ENCODE assay signal across 23 mouse cellular contexts in genomic region chr6:97956636-97957035, GRCm38 (mm10).
DNase-seq lines count a peak whose midpoint lies in the region; ATAC-seq and TF ChIP-seq lines count a peak whose summit lies in the region.
"Had no signal": no experiment of that assay in that cellular context is flagged by ENCODE, and none has a peak within 500 bp of the region (broad histone marks: within the 10 kb centered on the region; RNA-seq: fewer than 3 reads in every experiment).

No protein-coding gene starts in this region.

- no peaks in the 10 kb centered on the region for H3K36me3 ChIP-seq in kidney, adult 2 months (ENCODE audit: control insufficient read depth, insufficient read depth, low read length)
- H3K36me3 ChIP-seq in E14TG2a.4 (ENCODE audit: insufficient read depth, low read length): peaks cover 9% of the 10 kb centered on the region
- no peaks in the 10 kb centered on the region for H3K36me3 ChIP-seq in stomach, embryonic 15.5 days
- no peaks in the 10 kb centered on the region for H3K36me3 ChIP-seq in forebrain, embryonic 14.5 days (ENCODE audit: control insufficient read depth, insufficient read depth, low read length)
- H3K36me3 ChIP-seq in limb, embryonic 10.5 days: no peaks in the 10 kb centered on the region
- H3K36me3 ChIP-seq: embryonic facial prominence, embryonic 10.5 days; heart, embryonic 13.5 days; limb, embryonic 15.5 days; midbrain, embryonic 10.5 days had no signal

- H3K27me3 ChIP-seq in kidney, adult 2 months (replicated peaks; ENCODE audit: control insufficient read depth, insufficient read depth, low read length): no peaks in the 10 kb centered on the region
- no peaks in the 10 kb centered on the region for H3K27me3 ChIP-seq in E14TG2a.4 (ENCODE audit: insufficient read depth, low read length)
- H3K27me3 ChIP-seq in stomach, embryonic 15.5 days (replicated peaks): no peaks in the 10 kb centered on the region
- H3K27me3 ChIP-seq in forebrain, embryonic 14.5 days (replicated peaks; ENCODE audit: control insufficient read depth, insufficient read depth, low read length): 0 out of 2 replicates have a peak, but pooled peaks cover 3% of the 10 kb centered on the region
- H3K27me3 ChIP-seq in limb, embryonic 10.5 days (ENCODE audit: low read depth, poor library complexity, severe bottlenecking): no peaks in the 10 kb centered on the region
- H3K27me3 ChIP-seq: heart, embryonic 13.5 days; limb, embryonic 15.5 days had no signal

- no peak for TF ChIP-seq POLR2A in kidney, adult 2 months (IDR thresholded peaks at IDR 0.05; ENCODE audit: low read depth, low read length)

- ATAC-seq in stomach, embryonic 15.5 days (ENCODE audit: insufficient read depth, low FRiP score, low read depth): 0 out of 2 replicates have a peak, but pooled peaks have one; percentile 22
- no peak for ATAC-seq in forebrain, embryonic 14.5 days
- ATAC-seq: CD4-positive, CD25-positive, alpha-beta regulatory T cell, adult 4 months; forebrain, postnatal 0 days; liver, postnatal 0 days had no signal

- H3K27ac ChIP-seq in kidney, adult 2 months (ENCODE audit: insufficient read depth, low read depth, low read length): peak overlapping the region; percentile 59; the same call in 1 of the 2 replicates
- no peak overlapping the region for H3K27ac ChIP-seq in stomach, embryonic 15.5 days
- H3K27ac ChIP-seq in forebrain, embryonic 14.5 days (ENCODE audit: low read depth, low read length): no peak overlapping the region
- no peak overlapping the region for H3K27ac ChIP-seq in limb, embryonic 10.5 days
- H3K27ac ChIP-seq: embryonic facial prominence, embryonic 10.5 days; heart, embryonic 13.5 days; left cerebral cortex, adult 2 months; limb, embryonic 15.5 days; midbrain, embryonic 10.5 days had no signal

- TF ChIP-seq CTCF in kidney, adult 2 months (conservative IDR thresholded peaks at IDR 0.05; ENCODE audit: insufficient read depth, insufficient read length, low read depth, low read length): no peak
- no peak for TF ChIP-seq CTCF in E14TG2a.4 (conservative IDR thresholded peaks at IDR 0.05; ENCODE audit: low read length)

- no peak overlapping the region for H3K4me2 ChIP-seq in stomach, embryonic 15.5 days
- H3K4me2 ChIP-seq in forebrain, embryonic 14.5 days (ENCODE audit: low read length): no peak overlapping the region
- H3K4me2 ChIP-seq: heart, embryonic 13.5 days; limb, embryonic 15.5 days had no signal

- DNase-seq in kidney, adult 2 months: no peak
- DNase-seq in kidney, postnatal 10 days: no peak
- DNase-seq in R1 (ENCODE audit: low read depth, low spot score): peak; percentile 85
- no peak for DNase-seq in forebrain, embryonic 14.5 days (ENCODE audit: low spot score)
- DNase-seq in limb, embryonic 10.5 days (ENCODE audit: low spot score): no peak
- DNase-seq: adrenal gland, postnatal 36 days; cerebellum, adult 9-10 months; forebrain, postnatal 0 days; gastrocnemius, postnatal 14 days; heart, adult 11 months; heart, postnatal 14 days; layer of hippocampus, adult 9-11 months; liver, postnatal 0 days; lung, postnatal 10 days; right cerebral cortex, adult 18-20 months had no signal

- no peaks in the 10 kb centered on the region for H3K9me3 ChIP-seq in E14TG2a.4 (ENCODE audit: low read length)
- no peaks in the 10 kb centered on the region for H3K9me3 ChIP-seq in stomach, embryonic 15.5 days
- H3K9me3 ChIP-seq in forebrain, embryonic 14.5 days (replicated peaks; ENCODE audit: control insufficient read depth, low read length): no peaks in the 10 kb centered on the region
- H3K9me3 ChIP-seq in limb, embryonic 10.5 days (replicated peaks): no peaks in the 10 kb centered on the region
- H3K9me3 ChIP-seq: embryonic facial prominence, embryonic 10.5 days; heart, embryonic 13.5 days; limb, embryonic 15.5 days; midbrain, embryonic 10.5 days had no signal

- 56% methylated on average over 10 of the region's 10 CpGs for WGBS in kidney, adult 2 months
- WGBS in stomach, embryonic 15.5 days: 75% methylated on average over 10 of the region's 10 CpGs
- WGBS in forebrain, embryonic 14.5 days: 96% methylated on average over 10 of the region's 10 CpGs
- 91% methylated on average over 10 of the region's 10 CpGs for WGBS in limb, embryonic 10.5 days

- no peak overlapping the region for H3K9ac ChIP-seq in stomach, embryonic 15.5 days
- H3K9ac ChIP-seq in forebrain, embryonic 14.5 days (ENCODE audit: low read length): no peak overlapping the region
- H3K9ac ChIP-seq: forebrain, postnatal 0 days; heart, embryonic 13.5 days; limb, embryonic 15.5 days; liver, postnatal 0 days had no signal

- H3K4me1 ChIP-seq in kidney, adult 2 months (ENCODE audit: control insufficient read depth, insufficient read depth, low read length): peaks cover 21% of the 10 kb centered on the region; the same call in 1 of the 2 replicates
- peaks cover 93% of the 10 kb centered on the region for H3K4me1 ChIP-seq in E14TG2a.4 (replicated peaks; ENCODE audit: low read depth, low read length)
- H3K4me1 ChIP-seq in stomach, embryonic 15.5 days: no peaks in the 10 kb centered on the region
- H3K4me1 ChIP-seq in forebrain, embryonic 14.5 days (ENCODE audit: control insufficient read depth, insufficient read depth, low read length): 0 out of 2 replicates have a peak, but pooled peaks cover 4% of the 10 kb centered on the region
- peaks cover 12% of the 10 kb centered on the region for H3K4me1 ChIP-seq in limb, embryonic 10.5 days
- H3K4me1 ChIP-seq: limb, embryonic 15.5 days had no signal

- no peak overlapping the region; the same call in 1 of the 2 replicates for H3K4me3 ChIP-seq in kidney, adult 2 months (ENCODE audit: insufficient read depth, low read depth, low read length)
- peak overlapping the region; percentile 54 for H3K4me3 ChIP-seq in E14TG2a.4 (replicated peaks; ENCODE audit: low read length)
- H3K4me3 ChIP-seq in stomach, embryonic 15.5 days (replicated peaks): no peak overlapping the region
- no peak overlapping the region for H3K4me3 ChIP-seq in forebrain, embryonic 14.5 days (ENCODE audit: low read depth, low read length)
- no peak overlapping the region for H3K4me3 ChIP-seq in limb, embryonic 10.5 days
- H3K4me3 ChIP-seq: embryonic facial prominence, embryonic 10.5 days; heart, embryonic 13.5 days; left cerebral cortex, adult 2 months; limb, embryonic 15.5 days; midbrain, embryonic 10.5 days had no signal
